Mouse (Mus musculus): Measurements from ENCODE around the gene Rpl22.

Rpl22 gene

GRCm38 (mm10) chr4:152338419-152339292 lies 13.1 kb downstream of the Rpl22 start, which contains the start of gene Chd5:
Gene Chd5 (plus strand): TSS chr4:152338651.
- no peak for DNase-seq

GRCm38 (mm10) chr4:152339293-152339790 lies 13.8 kb downstream of the Rpl22 start:
- DNase-seq = no peak

GRCm38 (mm10) chr4:152340584-152341284 lies 15.2 kb downstream of the Rpl22 start:
- DNase-seq = no peak

DNA sequence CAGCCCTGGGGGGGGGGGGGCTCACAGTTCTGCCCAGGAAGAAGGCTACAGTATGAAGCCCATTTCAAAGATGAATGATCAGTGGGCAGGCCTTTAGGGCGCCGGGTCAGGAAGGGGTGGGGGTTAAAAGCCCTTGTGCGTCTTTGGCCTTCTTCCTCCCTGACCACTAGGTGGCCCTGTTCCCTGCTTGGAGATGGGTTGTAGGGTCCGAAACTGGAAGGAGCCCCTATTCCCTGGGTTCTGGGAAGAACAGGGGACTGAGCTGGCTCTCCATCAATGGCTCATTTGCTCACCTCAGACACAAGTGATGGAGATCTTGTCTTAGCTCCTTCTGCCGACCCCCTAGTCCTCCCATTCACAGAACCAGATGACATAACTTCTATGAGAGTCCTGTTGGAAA lies 17.8 kb downstream of the Rpl22 start:
- no peak for DNase-seq

GRCm38 (mm10) chr4:152344651-152345050 lies 19.1 kb downstream of the Rpl22 start:
- DNase-seq = no peak

- DNase-seq = peak; percentile 20 to 24
These were observed 19.8 kb downstream of the Rpl22 start for GRCm38 (mm10) chr4:152345120-152345889.

- DNase-seq = no peak
These were observed 24.4 kb downstream of the Rpl22 start for GRCm38 (mm10) chr4:152349837-152350381.

GRCm38 (mm10) chr4:152350722-152351421 lies 25.3 kb downstream of the Rpl22 start:
- no peak for DNase-seq

- no peak for DNase-seq
These were observed 26.1 kb downstream of the Rpl22 start for GRCm38 (mm10) chr4:152351422-152352305.

DNA sequence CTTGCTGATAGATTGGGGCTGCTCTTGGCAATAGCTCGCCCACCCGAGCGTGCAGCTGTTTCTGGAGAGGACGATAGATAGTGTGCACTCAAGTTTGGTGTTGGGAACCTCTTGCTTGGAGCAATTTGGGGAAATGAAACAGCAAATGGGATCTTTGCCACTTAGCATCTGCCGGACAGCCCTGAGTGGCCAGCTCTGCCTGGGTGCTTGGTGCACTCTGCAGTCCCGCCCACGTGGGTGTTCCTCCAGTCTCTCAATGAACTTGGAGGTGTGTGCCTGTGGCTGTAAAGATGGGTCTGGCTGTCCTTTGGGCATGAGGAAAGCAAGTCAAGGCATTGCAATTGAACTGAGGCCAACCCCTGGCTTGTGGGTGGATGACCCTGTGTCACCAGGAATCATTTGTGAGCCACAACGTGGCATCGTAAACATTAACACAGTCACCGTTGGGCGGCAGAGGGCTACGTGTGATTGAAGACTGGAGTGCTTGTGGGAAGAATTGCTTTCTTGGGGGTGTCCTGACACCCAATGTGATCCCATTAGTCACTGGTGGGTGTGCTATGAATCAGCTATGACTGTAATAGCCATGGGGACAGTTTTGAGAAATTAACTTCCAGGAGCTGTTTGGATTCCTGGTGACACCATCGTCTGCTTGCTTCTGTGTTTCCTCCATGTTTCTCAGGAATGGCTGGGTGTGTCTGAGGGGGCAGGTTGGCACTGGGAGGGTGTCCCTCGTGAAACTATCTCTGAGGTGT lies 28.5 kb downstream of the Rpl22 start:
- no peak for DNase-seq

- no peak for DNase-seq
These were observed 30.1 kb downstream of the Rpl22 start for GRCm38 (mm10) chr4:152355672-152356071.

GRCm38 (mm10) chr4:152359700-152360099 lies 34.2 kb downstream of the Rpl22 start:
- DNase-seq = no peak

- no peak for DNase-seq
These were observed 35.3 kb downstream of the Rpl22 start for GRCm38 (mm10) chr4:152360855-152361254.

GRCm38 (mm10) chr4:152362180-152362579 lies 36.6 kb downstream of the Rpl22 start:
- no peak for DNase-seq

DNA sequence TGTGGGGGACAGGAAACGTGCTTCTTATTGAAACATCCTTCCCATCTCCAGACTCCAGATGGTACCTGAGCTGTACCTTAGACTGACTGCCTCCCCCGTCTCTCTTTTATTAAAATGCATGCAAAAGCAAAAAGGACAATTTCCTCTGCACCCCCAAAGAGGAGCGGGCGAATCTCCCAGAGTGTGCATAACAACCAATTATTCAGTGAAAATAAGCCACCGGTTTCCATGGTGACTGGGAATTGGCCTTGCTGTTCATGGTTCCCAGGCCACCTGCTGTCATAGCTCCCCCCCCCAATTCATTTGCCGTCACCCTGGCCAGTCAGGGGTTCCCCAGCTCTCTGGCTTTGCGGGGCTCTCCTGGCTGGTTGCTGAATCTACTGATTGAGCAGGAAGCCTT lies 39.7 kb downstream of the Rpl22 start:
- DNase-seq = no peak

DNA sequence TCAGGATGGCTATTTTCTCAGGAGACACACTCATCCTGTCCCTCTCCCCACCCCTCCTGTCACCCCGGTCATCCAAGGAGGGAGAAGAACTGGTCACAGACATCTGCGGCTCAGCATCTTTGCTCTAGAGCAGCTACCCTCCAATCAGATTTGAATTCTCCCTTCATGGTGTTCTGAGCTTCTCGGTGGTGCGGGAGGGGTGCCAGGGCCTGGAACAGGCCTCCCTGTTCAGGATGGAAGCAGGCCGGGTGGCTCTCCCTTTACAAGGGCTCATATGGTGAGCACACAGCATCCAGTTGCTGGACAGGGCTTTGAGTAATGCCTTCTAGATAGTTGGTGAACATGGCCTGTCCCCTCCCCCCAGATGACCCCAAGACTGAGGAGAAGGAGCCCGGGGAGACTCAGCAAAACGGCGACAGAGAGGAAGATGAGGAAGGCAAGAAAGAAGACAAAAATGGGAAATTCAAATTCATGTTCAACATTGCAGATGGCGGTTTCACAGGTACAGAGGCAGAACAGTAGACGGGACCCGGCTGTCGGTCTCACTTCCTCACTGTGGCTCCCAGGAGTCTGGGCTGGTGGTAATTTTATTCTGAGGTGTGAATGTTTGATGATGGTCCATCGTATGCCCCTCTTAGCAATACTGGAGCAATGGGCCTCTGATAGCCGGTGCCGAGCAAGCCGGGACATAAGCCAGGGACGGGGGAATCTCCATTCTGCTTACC lies 57.1 kb downstream of the Rpl22 start:
- DNase-seq = no peak

Measured in kidney, adult 8-10 months (tissue).